Mouse (Mus musculus): Measurements from ENCODE around the gene Pigp. TPM values are rescaled to one million over a fixed set of nuclear protein-coding genes. Genes with fewer than 3 reads are reported as not detected.

The Pigp gene
- polyA plus RNA-seq, 1 experiment from 2014 or later = 113 TPM

GRCm38 (mm10) chr16:94383277-94383676, 11.6 kb upstream of the Pigp start:
- 0 out of 2 replicates have a peak, but pooled peaks cover 5% of the 10 kb centered on the region for H3K4me1 ChIP-seq
- H3K9ac ChIP-seq = no peak overlapping the region
- H3K9me3 ChIP-seq (replicated peaks) = no peaks in the 10 kb centered on the region
- 97% methylated on average over 3 of the region's 3 CpGs for WGBS
- H3K27ac ChIP-seq = no peak overlapping the region
- H3K27me3 ChIP-seq = no peaks in the 10 kb centered on the region
- no peak overlapping the region for H3K4me3 ChIP-seq (replicated peaks)
- H3K36me3 ChIP-seq = peaks cover 20% of the 10 kb centered on the region
- ATAC-seq (replicated peaks; ENCODE audit: low FRiP score) = no peak
- H3K4me2 ChIP-seq = no peak overlapping the region

GRCm38 (mm10) chr16:94379386-94379785, 7.7 kb upstream of the Pigp start:
- Histone ChIP-seq H3K9ac (no peak overlapping the region), H3K4me1 (peaks cover 8% of the 10 kb centered on the region), H3K27me3 (no peaks in the 10 kb centered on the region), H3K27ac (no peak overlapping the region), H3K9me3 (replicated peaks) (no peaks in the 10 kb centered on the region), H3K4me2 (no peak overlapping the region), H3K4me3 (replicated peaks) (no peak overlapping the region), H3K36me3 (peaks cover 4% of the 10 kb centered on the region; the same call in 1 of the 2 replicates)
- ATAC-seq (replicated peaks; ENCODE audit: low FRiP score) = no peak
- 75% methylated on average over 1 of the region's 1 CpGs for WGBS

- Histone ChIP-seq H3K4me3 (replicated peaks) (peak overlapping the region; percentile 97), H3K9me3 (replicated peaks) (no peaks in the 10 kb centered on the region), H3K9ac (peak overlapping the region; percentile 91), H3K4me2 (peak overlapping the region; percentile 66), H3K27me3 (no peaks in the 10 kb centered on the region), H3K4me1 (peaks cover 31% of the 10 kb centered on the region), H3K36me3 (peaks cover 4% of the 10 kb centered on the region; the same call in 1 of the 2 replicates), H3K27ac (peak overlapping the region; percentile 98)
- ATAC-seq (replicated peaks; ENCODE audit: low FRiP score) = peak; percentile 86
- under 1% methylated on average over 43 of the region's 43 CpGs for WGBS
Measured at GRCm38 (mm10) chr16:94370915-94371300, 734 bp downstream of the Pigp start.

GRCm38 (mm10) chr16:94370173-94370914, 1.3 kb downstream of the Pigp start, which contains the start of gene Ttc3:
Gene Ttc3, plus strand, starts transcription at chr16:94370618.
- H3K4me3 ChIP-seq (replicated peaks) = peak within 1 kb of the TSS; percentile 97
- WGBS = under 1% methylated on average over 78 of the region's 79 CpGs

GRCm38 (mm10) chr16:94369596-94370172, 2.0 kb downstream of the Pigp start:
- peak; percentile 3; the same call in 1 of the 2 replicates for ATAC-seq (replicated peaks; ENCODE audit: low FRiP score)
- 2% methylated on average over 6 of the region's 6 CpGs for WGBS
- H3K4me2 ChIP-seq = peak overlapping the region; percentile 66
- peak overlapping the region; percentile 91 for H3K9ac ChIP-seq
- no peaks in the 10 kb centered on the region for H3K27me3 ChIP-seq
- peak overlapping the region; percentile 97 for H3K4me3 ChIP-seq (replicated peaks)
- H3K27ac ChIP-seq = peak overlapping the region; percentile 98
- H3K9me3 ChIP-seq (replicated peaks) = no peaks in the 10 kb centered on the region
- H3K4me1 ChIP-seq = peaks cover 28% of the 10 kb centered on the region
- H3K36me3 ChIP-seq = peaks cover 8% of the 10 kb centered on the region; the same call in 1 of the 2 replicates

More at GRCm38 (mm10) chr16:94370173-94370914, 1.3 kb downstream of the Pigp start, which contains the start of gene Ttc3:
- peak within 1 kb of the TSS; percentile 98 for H3K27ac ChIP-seq
- peak within 1 kb of the TSS; percentile 91 for H3K9ac ChIP-seq
- peak; percentile 88 for ATAC-seq (replicated peaks; ENCODE audit: low FRiP score)
- H3K27me3 ChIP-seq = no peaks in the 10 kb centered on the region
- H3K4me2 ChIP-seq = peak within 1 kb of the TSS; percentile 66
- H3K4me1 ChIP-seq = peaks cover 31% of the 10 kb centered on the region
- H3K36me3 ChIP-seq = peaks cover 4% of the 10 kb centered on the region; the same call in 1 of the 2 replicates
- no peaks in the 10 kb centered on the region for H3K9me3 ChIP-seq (replicated peaks)

GRCm38 (mm10) chr16:94365435-94365834, 6.2 kb downstream of the Pigp start:
- Histone ChIP-seq H3K27ac (no peak overlapping the region), H3K27me3 (no peaks in the 10 kb centered on the region), H3K4me1 (peaks cover 19% of the 10 kb centered on the region), H3K4me3 (replicated peaks) (no peak overlapping the region), H3K9ac (no peak overlapping the region), H3K36me3 (peaks cover 15% of the 10 kb centered on the region; the same call in 1 of the 2 replicates), H3K4me2 (no peak overlapping the region), H3K9me3 (replicated peaks) (no peaks in the 10 kb centered on the region)
- ATAC-seq (replicated peaks; ENCODE audit: low FRiP score) = no peak
- 81% methylated on average over 3 of the region's 3 CpGs for WGBS

GRCm38 (mm10) chr16:94363814-94364213, 7.8 kb downstream of the Pigp start:
- ATAC-seq (replicated peaks; ENCODE audit: low FRiP score) = no peak
- H3K4me1 ChIP-seq = peaks cover 9% of the 10 kb centered on the region
- no peak overlapping the region for H3K9ac ChIP-seq
- H3K27ac ChIP-seq = no peak overlapping the region
- 91% methylated on average over 4 of the region's 4 CpGs for WGBS
- H3K4me3 ChIP-seq (replicated peaks) = no peak overlapping the region
- H3K36me3 ChIP-seq = peaks cover 15% of the 10 kb centered on the region; the same call in 1 of the 2 replicates
- no peak overlapping the region for H3K4me2 ChIP-seq
- H3K27me3 ChIP-seq = no peaks in the 10 kb centered on the region
- no peaks in the 10 kb centered on the region for H3K9me3 ChIP-seq (replicated peaks)

- Histone ChIP-seq H3K36me3 (peaks cover 11% of the 10 kb centered on the region; the same call in 1 of the 2 replicates), H3K27ac (no peak overlapping the region), H3K9me3 (replicated peaks) (no peaks in the 10 kb centered on the region), H3K27me3 (no peaks in the 10 kb centered on the region), H3K4me1 (peaks cover 6% of the 10 kb centered on the region; the same call in 1 of the 2 replicates), H3K4me3 (replicated peaks) (no peak overlapping the region), H3K9ac (no peak overlapping the region), H3K4me2 (no peak overlapping the region)
- WGBS = 45% methylated on average over 10 of the region's 10 CpGs
- ATAC-seq (replicated peaks; ENCODE audit: low FRiP score) = peak; percentile 52; the same call in 1 of the 2 replicates
Measured at GRCm38 (mm10) chr16:94362174-94362873, 9.3 kb downstream of the Pigp start.

GRCm38 (mm10) chr16:94360578-94361350, 10.9 kb downstream of the Pigp start:
- Histone ChIP-seq H3K27me3 (no peaks in the 10 kb centered on the region), H3K9ac (no peak overlapping the region), H3K4me2 (no peak overlapping the region), H3K4me3 (replicated peaks) (no peak overlapping the region), H3K9me3 (replicated peaks) (no peaks in the 10 kb centered on the region), H3K36me3 (peaks cover 11% of the 10 kb centered on the region; the same call in 1 of the 2 replicates), H3K4me1 (peaks cover 6% of the 10 kb centered on the region; the same call in 1 of the 2 replicates), H3K27ac (no peak overlapping the region)
- ATAC-seq (replicated peaks; ENCODE audit: low FRiP score) = no peak
- 86% methylated on average over 13 of the region's 13 CpGs for WGBS

GRCm38 (mm10) chr16:94358091-94358490, 13.6 kb downstream of the Pigp start:
- H3K9me3 ChIP-seq (replicated peaks) = no peaks in the 10 kb centered on the region
- WGBS = 86% methylated on average over 3 of the region's 3 CpGs
- H3K4me2 ChIP-seq = no peak overlapping the region
- no peak for ATAC-seq (replicated peaks; ENCODE audit: low FRiP score)
- H3K4me1 ChIP-seq = peaks cover 11% of the 10 kb centered on the region; the same call in 1 of the 2 replicates
- H3K27ac ChIP-seq = no peak overlapping the region
- H3K4me3 ChIP-seq (replicated peaks) = no peak overlapping the region
- H3K27me3 ChIP-seq = no peaks in the 10 kb centered on the region
- H3K9ac ChIP-seq = no peak overlapping the region
- H3K36me3 ChIP-seq = no peaks in the 10 kb centered on the region

- Histone ChIP-seq H3K27me3 (no peaks in the 10 kb centered on the region), H3K4me2 (no peak overlapping the region), H3K27ac (no peak overlapping the region), H3K4me1 (peaks cover 5% of the 10 kb centered on the region; the same call in 1 of the 2 replicates), H3K4me3 (replicated peaks) (no peak overlapping the region), H3K36me3 (no peaks in the 10 kb centered on the region), H3K9me3 (replicated peaks) (no peaks in the 10 kb centered on the region), H3K9ac (no peak overlapping the region)
- WGBS = 66% methylated on average over 11 of the region's 11 CpGs
- no peak for ATAC-seq (replicated peaks; ENCODE audit: low FRiP score)
Measured at GRCm38 (mm10) chr16:94356776-94357494, 14.7 kb downstream of the Pigp start.
